Mouse (Mus musculus) kidney, adult 18-20 months (tissue): ENCODE results near the gene Fgd6.

Experiments used
- DNase-seq: peaks from one replicate; pipeline ENCODE4 v3.0.0; 2021

Fgd6 gene

GRCm38 (mm10) chr10:94140227-94140931 is 104.6 kb downstream of the Fgd6 start:
- DNase-seq = no peak

GRCm38 (mm10) chr10:94142427-94142826 is 106.6 kb downstream of the Fgd6 start:
- DNase-seq = no peak

GRCm38 (mm10) chr10:94144581-94144980 is 108.8 kb downstream of the Fgd6 start:
- DNase-seq = no peak

- DNase-seq = no peak
These were observed 111.6 kb downstream of the Fgd6 start for GRCm38 (mm10) chr10:94147391-94147755.

- DNase-seq = peak; percentile 92
These were observed 112.1 kb downstream of the Fgd6 start, which contains the start of gene Nr2c1 for GRCm38 (mm10) chr10:94147756-94148531. Nr2c1 (plus strand) TSS chr10:94148023.

GRCm38 (mm10) chr10:94151488-94151887 is 115.7 kb downstream of the Fgd6 start:
- DNase-seq = no peak

GRCm38 (mm10) chr10:94153841-94154240 is 118.0 kb downstream of the Fgd6 start:
- DNase-seq = no peak

- DNase-seq = no peak
These were observed 123.2 kb downstream of the Fgd6 start for GRCm38 (mm10) chr10:94158962-94159361.

GRCm38 (mm10) chr10:94159406-94159805 is 123.6 kb downstream of the Fgd6 start:
- no peak for DNase-seq

GRCm38 (mm10) chr10:94161051-94161765 is 125.4 kb downstream of the Fgd6 start:
- DNase-seq = no peak

- no peak for DNase-seq
These were observed 126.2 kb downstream of the Fgd6 start for GRCm38 (mm10) chr10:94162031-94162430.

GRCm38 (mm10) chr10:94164104-94164845 is 128.5 kb downstream of the Fgd6 start:
- DNase-seq = no peak

GRCm38 (mm10) chr10:94165426-94165825 is 129.6 kb downstream of the Fgd6 start:
- no peak for DNase-seq

GRCm38 (mm10) chr10:94167051-94167750 is 131.4 kb downstream of the Fgd6 start:
- no peak for DNase-seq

- peak; percentile 36 for DNase-seq
These were observed 135.8 kb downstream of the Fgd6 start for GRCm38 (mm10) chr10:94171440-94172130.

- no peak for DNase-seq
These were observed 136.3 kb downstream of the Fgd6 start for GRCm38 (mm10) chr10:94172137-94172536.

- no peak for DNase-seq
These were observed 136.9 kb downstream of the Fgd6 start for GRCm38 (mm10) chr10:94172706-94173105.

GRCm38 (mm10) chr10:94174652-94175051 is 138.9 kb downstream of the Fgd6 start:
- DNase-seq = no peak

- DNase-seq = no peak
These were observed 147.4 kb downstream of the Fgd6 start for GRCm38 (mm10) chr10:94183199-94183598.
